Mouse (Mus musculus): ENCODE measurements at regions not wholly inside any gene's neighbourhood (a gene's known extent, or its start where the extent isn't known, plus 50 kb on each side); places are given as distances from the start of the nearest gene placed in this dataset.

GRCm38 (mm10) chr15:62730524-62730923, 1114.5 kb downstream of the Gsdmc2 start:
- TF ChIP-seq CTCF (IDR thresholded peaks at IDR 0.05; ENCODE audit: extremely low read depth, insufficient read length, insufficient replicate concordance, low read depth, low read length) (no peak), POLR2A (IDR thresholded peaks at IDR 0.05; ENCODE audit: low read depth, low read length) (no peak)

Measured in small intestine, adult 2 months (tissue).